Comparison of ENCODE assay signal across 16 mouse cellular contexts in the genomic region with DNA sequence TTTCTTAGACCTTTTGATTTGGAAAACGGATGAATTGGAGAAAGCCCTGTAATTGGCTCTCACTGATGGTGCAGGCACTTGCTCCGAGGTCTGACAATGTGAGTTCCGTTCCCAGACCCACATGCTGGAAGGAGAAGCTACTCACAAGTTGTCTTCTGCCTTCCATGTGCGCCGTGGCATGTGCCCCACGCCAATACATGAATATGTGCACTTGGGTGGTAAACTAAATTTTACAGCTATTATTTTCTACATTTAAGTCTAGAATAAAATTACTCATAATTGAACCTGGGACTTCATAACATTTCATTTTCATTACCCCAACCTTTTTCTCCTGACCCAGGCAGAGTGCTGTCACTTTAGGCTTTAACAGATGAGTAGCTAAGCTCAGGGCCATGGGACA.
"Had no signal": no experiment of that assay in that cellular context is flagged by ENCODE, and none has a peak within 500 bp of the region (broad histone marks: within the 10 kb centered on the region; RNA-seq: fewer than 3 reads in every experiment).

No protein-coding gene starts in this region.

- H3K27me3 ChIP-seq: neural tube, embryonic 13.5 days; neural tube, embryonic 15.5 days; stomach, embryonic 15.5 days had no signal

- H3K4me2 ChIP-seq: neural tube, embryonic 13.5 days; neural tube, embryonic 15.5 days; stomach, embryonic 15.5 days had no signal

- H3K27ac ChIP-seq: neural tube, embryonic 13.5 days; neural tube, embryonic 15.5 days; stomach, embryonic 15.5 days; stomach, postnatal 0 days had no signal

- H3K9me3 ChIP-seq: neural tube, embryonic 13.5 days; neural tube, embryonic 15.5 days; stomach, embryonic 15.5 days had no signal

- H3K4me3 ChIP-seq: neural tube, embryonic 13.5 days; neural tube, embryonic 15.5 days; stomach, embryonic 15.5 days had no signal

- H3K36me3 ChIP-seq: neural tube, embryonic 13.5 days; neural tube, embryonic 15.5 days; stomach, embryonic 15.5 days had no signal

- DNase-seq: retina, postnatal 1 day; right cerebral cortex, adult 18-20 months; right cerebral cortex, postnatal 14 days; right cerebral cortex, postnatal 25 days; right cerebral cortex, postnatal 4 days; spleen, adult 18-20 months; thymus, adult 18-20 months; thymus, adult 2 months; thymus, postnatal 14 days; thymus, postnatal 25 days; thymus, postnatal 36 days; thymus, postnatal 4 days had no signal

- H3K9ac ChIP-seq: neural tube, embryonic 13.5 days; neural tube, embryonic 15.5 days; stomach, embryonic 15.5 days had no signal

- H3K4me1 ChIP-seq: neural tube, embryonic 13.5 days; neural tube, embryonic 15.5 days; stomach, embryonic 15.5 days had no signal
